Mouse (Mus musculus): Measurements from ENCODE around the gene Rtkn2.

DNA sequence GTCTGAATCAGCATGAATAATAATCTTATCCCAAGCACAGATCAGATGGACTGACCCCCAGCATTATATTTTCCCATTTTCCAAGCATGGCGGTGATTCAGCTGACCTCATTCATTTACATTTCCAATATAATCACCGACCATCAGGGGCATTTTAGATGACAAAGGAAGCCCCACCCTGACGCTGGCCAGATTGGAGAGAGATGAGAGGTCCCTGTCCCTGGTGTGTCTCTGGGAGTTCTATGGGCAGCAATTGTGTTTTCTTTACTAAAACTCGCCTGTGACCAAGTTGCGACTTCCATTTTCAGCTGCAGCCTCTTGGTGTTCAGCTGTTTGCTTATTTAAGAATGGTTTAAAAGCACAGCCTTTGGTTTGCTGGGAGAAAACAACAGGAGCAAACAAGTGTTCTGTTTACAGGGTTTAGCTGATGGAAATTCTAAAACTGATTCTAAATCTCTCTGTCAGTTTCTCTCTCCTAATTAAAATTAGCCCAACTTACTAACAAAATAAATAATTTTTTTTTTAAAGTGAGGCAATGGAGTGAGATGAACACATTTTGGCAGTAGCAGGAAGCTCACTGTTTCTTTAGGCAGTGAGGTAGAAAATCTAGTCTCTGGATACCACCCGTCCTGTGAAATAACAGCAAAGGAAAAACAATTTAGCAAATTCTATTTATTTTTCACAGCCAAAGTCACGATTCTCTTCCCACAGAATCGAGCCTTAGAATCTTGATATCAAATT lies 84.6 kb downstream of the Rtkn2 start:
- TF ChIP-seq GATA1 (IDR thresholded peaks at IDR 0.05; ENCODE audit: low read length) (no peak), TAL1 (IDR thresholded peaks at IDR 0.05; ENCODE audit: low read length) (no peak)

All from erythroblast, embryonic 14.5 days (primary cell).